Mouse (Mus musculus): ENCODE measurements around the gene Snx12. TPM values are rescaled to one million over a fixed set of nuclear protein-coding genes. Genes with fewer than 3 reads are reported as not detected.

The Snx12 gene
- total and polyA plus RNA-seq, 3 experiments = 31.5 to 56.7 (median 52.1) TPM

DNA sequence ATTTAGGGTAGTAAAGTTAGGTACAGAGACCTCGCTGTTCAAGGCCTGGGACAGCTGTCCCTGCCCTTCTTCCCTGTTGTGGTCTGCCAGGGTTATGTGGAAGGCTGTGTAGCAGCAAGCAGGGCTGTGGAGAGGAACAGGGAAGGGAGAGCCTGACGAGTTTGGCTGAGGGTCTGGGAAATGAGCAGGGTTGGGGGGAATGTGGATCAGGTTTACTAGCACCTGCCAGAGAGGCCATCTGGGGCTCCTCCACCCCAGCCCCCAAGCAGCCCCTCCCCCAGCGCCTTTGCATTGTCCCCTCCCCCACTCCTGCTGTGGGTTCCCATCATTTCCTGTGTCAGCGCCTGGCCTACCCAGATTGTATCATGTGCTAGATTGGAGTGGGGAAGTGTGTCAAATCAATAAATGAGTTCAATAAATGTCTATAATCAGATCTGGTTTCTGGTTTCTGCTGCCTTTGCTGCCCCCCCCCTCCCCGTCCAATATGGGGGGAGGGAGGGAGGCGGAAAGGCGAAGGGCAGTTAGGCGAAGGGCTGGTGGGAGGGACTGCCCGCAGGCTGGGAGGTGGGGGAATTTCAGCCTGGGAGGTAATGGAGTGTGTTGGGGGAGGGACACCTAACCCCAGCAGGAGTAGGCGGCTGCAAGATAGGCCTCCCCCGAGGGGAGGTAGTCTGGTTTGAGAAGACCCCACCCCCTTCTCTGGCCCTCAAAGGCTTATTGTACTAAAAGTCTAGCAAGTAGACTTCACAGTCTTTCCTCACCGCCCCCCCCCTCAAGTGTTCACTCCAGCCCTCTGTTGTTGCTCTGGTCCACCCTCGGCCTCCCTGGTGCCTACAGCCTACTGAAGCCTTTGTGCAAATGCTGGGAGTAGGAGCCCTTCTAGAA is 38.3 kb upstream of the Snx12 start:
- DNase-seq (ENCODE audit: extremely low read depth) = peak; percentile 42
- in situ Hi-C loops (cut with MboI; ENCODE audit: low pct_ligation_motif_present, low pct_unique_long_range_greater_than_20kb, low sequenced_read_pairs) (loop anchor here (5.0 kb wide), 1 partner anchor 67 kb away; no protein-coding TSS in a partner anchor), dilution Hi-C loops (cut with MboI; ENCODE audit: extremely low pct_ligation_motif_present, extremely low pct_unique_long_range_greater_than_20kb, low sequenced_read_pairs) (no loop called here)
- Histone ChIP-seq H3K4me1 (ENCODE audit: control insufficient read depth in 1 of 2, insufficient read depth in 2 of 2) (peaks cover 5 to 46% of the 10 kb centered on the region in 2 experiments; a peak in 3 of 4 replicates), H3K4me3 (replicated peaks in 1 of 3; ENCODE audit: low read depth in 2 of 3, low read length in 2 of 3, poor library complexity in 1 of 3) (no peak overlapping the region), H3K27ac (ENCODE audit: insufficient read depth, low read depth) (peak overlapping the region; percentile 79), H3K79me2 (replicated peaks; ENCODE audit: control insufficient read depth, extremely low read depth, insufficient read depth, poor library complexity, severe bottlenecking) (peaks cover 10% of the 10 kb centered on the region), H3K36me3 (replicated peaks in 1 of 2; ENCODE audit: control insufficient read depth in 1 of 2, insufficient read depth in 1 of 2, low read length in 1 of 2) (peaks cover 51 to 75% of the 10 kb centered on the region in 2 experiments), H3K9me3 (replicated peaks; ENCODE audit: low read length) (no peaks in the 10 kb centered on the region), H3K4me2 (ENCODE audit: insufficient read depth, low read depth, poor library complexity, severe bottlenecking) (no peak overlapping the region; the same call in 1 of the 2 replicates), H3K27me3 (replicated peaks) (no peaks in the 10 kb centered on the region), H3K9ac (ENCODE audit: insufficient read depth, low read depth) (0 out of 2 replicates have a peak overlapping the region, but pooled peaks have one; percentile 48)
- TF ChIP-seq CHD2 (IDR thresholded peaks at IDR 0.05; ENCODE audit: low read length) = peak; percentile 73
- TF ChIP-seq MXI1 (IDR thresholded peaks at IDR 0.05; ENCODE audit: low read depth, low read length) = no peak
- no peak for TF ChIP-seq SMC3 (IDR thresholded peaks at IDR 0.05; ENCODE audit: low read depth, low read length)
- no peak for TF ChIP-seq TBP (conservative IDR thresholded peaks at IDR 0.05; ENCODE audit: low read depth, low read length)

- Histone ChIP-seq H3K9ac (ENCODE audit: insufficient read depth, low read depth) (no peak overlapping the region), H3K27me3 (replicated peaks) (no peaks in the 10 kb centered on the region), H3K27ac (ENCODE audit: insufficient read depth, low read depth) (no peak overlapping the region), H3K4me2 (ENCODE audit: insufficient read depth, low read depth, poor library complexity, severe bottlenecking) (no peak overlapping the region), H3K79me2 (replicated peaks; ENCODE audit: control insufficient read depth, extremely low read depth, insufficient read depth, poor library complexity, severe bottlenecking) (no peaks in the 10 kb centered on the region), H3K36me3 (replicated peaks in 1 of 2; ENCODE audit: control insufficient read depth in 1 of 2, insufficient read depth in 1 of 2, low read length in 1 of 2) (peaks cover 21 to 36% of the 10 kb centered on the region in 2 experiments), H3K4me3 (replicated peaks in 1 of 3; ENCODE audit: low read depth in 2 of 3, low read length in 2 of 3, poor library complexity in 1 of 3) (no peak overlapping the region), H3K4me1 (ENCODE audit: control insufficient read depth in 1 of 2, insufficient read depth in 2 of 2) (peaks cover 3 to 18% of the 10 kb centered on the region in 2 experiments; a peak in 3 of 4 replicates), H3K9me3 (replicated peaks; ENCODE audit: low read length) (no peaks in the 10 kb centered on the region)
- no peak for DNase-seq (ENCODE audit: extremely low read depth)
- dilution Hi-C loops (cut with MboI; ENCODE audit: extremely low pct_ligation_motif_present, extremely low pct_unique_long_range_greater_than_20kb, low sequenced_read_pairs) (no loop called here), in situ Hi-C loops (cut with MboI; ENCODE audit: low pct_ligation_motif_present, low pct_unique_long_range_greater_than_20kb, low sequenced_read_pairs) (no loop called here)
- no peak for TF ChIP-seq HCFC1 (IDR thresholded peaks at IDR 0.05; ENCODE audit: low read depth, low read length)
- no peak for TF ChIP-seq IRF4 (IDR thresholded peaks at IDR 0.05; ENCODE audit: low read depth, low read length)
- TF ChIP-seq BHLHE40 (IDR thresholded peaks at IDR 0.05; ENCODE audit: low read depth, low read length) = 0 out of 2 replicates have a peak, but pooled peaks have one; percentile 13
- peak; percentile 29 for TF ChIP-seq RAD21 (IDR thresholded peaks at IDR 0.05; ENCODE audit: low read depth, low read length)
- peak; percentile 25 for TF ChIP-seq SMC3 (IDR thresholded peaks at IDR 0.05; ENCODE audit: low read depth, low read length)
- peak in 1 of 2 experiments; percentile 56; a peak in 2 of 4 replicates for TF ChIP-seq CTCF (conservative IDR thresholded peaks at IDR 0.05 in 1 of 2, IDR thresholded peaks at IDR 0.05 in 1 of 2; ENCODE audit: low read depth in 2 of 2, low read length in 2 of 2)
Measured at GRCm38 (mm10) chrX:101256603-101257002, 34.2 kb upstream of the Snx12 start.

DNA sequence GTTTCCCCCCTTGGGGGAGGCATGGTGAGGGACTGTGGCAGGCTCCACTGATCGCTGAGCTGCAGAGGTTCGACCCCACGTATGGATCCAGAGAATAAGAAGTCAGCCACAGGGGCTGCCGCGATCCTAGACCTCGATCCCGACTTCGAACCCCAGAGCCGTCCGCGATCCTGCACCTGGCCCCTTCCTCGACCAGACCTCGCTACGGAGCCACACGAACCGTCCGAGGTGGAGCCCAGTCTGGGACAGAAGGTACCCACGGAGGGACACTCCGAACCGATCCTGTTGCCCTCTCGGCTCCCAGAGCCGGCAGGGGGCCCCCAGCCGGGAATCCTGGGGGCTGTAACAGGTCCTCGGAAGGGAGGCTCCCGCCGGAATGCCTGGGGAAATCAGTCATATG is 32.4 kb upstream of the Snx12 start:
- peak overlapping the region; percentile 23 to 68 (median 56) for H3K4me3 ChIP-seq (replicated peaks in 1 of 3; ENCODE audit: low read depth in 2 of 3, low read length in 2 of 3, poor library complexity in 1 of 3)
- peak overlapping the region; percentile 80 for H3K9ac ChIP-seq (ENCODE audit: insufficient read depth, low read depth)
- H3K4me2 ChIP-seq (ENCODE audit: insufficient read depth, low read depth, poor library complexity, severe bottlenecking) = peak overlapping the region; percentile 55
- H3K79me2 ChIP-seq (replicated peaks; ENCODE audit: control insufficient read depth, extremely low read depth, insufficient read depth, poor library complexity, severe bottlenecking) = no peaks in the 10 kb centered on the region
- no peaks in the 10 kb centered on the region for H3K27me3 ChIP-seq (replicated peaks)
- in situ Hi-C loops (cut with MboI; ENCODE audit: low pct_ligation_motif_present, low pct_unique_long_range_greater_than_20kb, low sequenced_read_pairs) = no loop called here
- TF ChIP-seq MAX (IDR thresholded peaks at IDR 0.05; ENCODE audit: low read length) (no peak), UBTF (IDR thresholded peaks at IDR 0.05; ENCODE audit: low read depth, low read length) (no peak), ZC3H11A (IDR thresholded peaks at IDR 0.05; ENCODE audit: low read depth, low read length) (no peak), ZNF384 (IDR thresholded peaks at IDR 0.05; ENCODE audit: low read depth, low read length) (no peak), CHD2 (IDR thresholded peaks at IDR 0.05; ENCODE audit: low read length) (peak; percentile 20; the same call in 1 of the 2 replicates), MXI1 (IDR thresholded peaks at IDR 0.05; ENCODE audit: low read depth, low read length) (no peak), JUND (conservative IDR thresholded peaks at IDR 0.05; ENCODE audit: low read depth, low read length) (no peak), HCFC1 (IDR thresholded peaks at IDR 0.05; ENCODE audit: low read depth, low read length) (no peak)
- H3K36me3 ChIP-seq (replicated peaks in 1 of 2; ENCODE audit: control insufficient read depth in 1 of 2, insufficient read depth in 1 of 2, low read length in 1 of 2) = peaks cover 17 to 27% of the 10 kb centered on the region in 2 experiments
- no peaks in the 10 kb centered on the region for H3K9me3 ChIP-seq (replicated peaks; ENCODE audit: low read length)
- H3K4me1 ChIP-seq (ENCODE audit: control insufficient read depth in 1 of 2, insufficient read depth in 2 of 2) = 0 out of 4 replicates have a peak, but pooled peaks cover 0 to 13% of the 10 kb centered on the region in 2 experiments
- no peak for DNase-seq (ENCODE audit: extremely low read depth)
- dilution Hi-C loops (cut with MboI; ENCODE audit: extremely low pct_ligation_motif_present, extremely low pct_unique_long_range_greater_than_20kb, low sequenced_read_pairs) = no loop called here
- peak overlapping the region; percentile 46 for H3K27ac ChIP-seq (ENCODE audit: insufficient read depth, low read depth)
